Mouse (Mus musculus) left cerebral cortex, postnatal 25 days (tissue): ENCODE results near the gene Gm5617. TPM values are rescaled to one million over a fixed set of nuclear protein-coding genes. Genes with fewer than 3 reads are reported as not detected.
"Not testable (repeated sequence)": the region's sequence is repeated elsewhere in the genome, so short reads cannot be mapped to it uniquely, and the experiment has no call there.

Experiments used
- DNase-seq, 2 experiments: peaks; one replicate each; pipeline ENCODE4 v3.0.0; 2022; ENCODE audit warnings: low spot score in 2 of 2, mixed read lengths in 1 of 2
- intact Hi-C: fragments of 180-260 bp; cut with DNase I; formaldehyde crosslinking; loops from one replicate; pipeline ENCODE4 v1.15.1; 2025
- total RNA-seq, 2 experiments: library from RNA; stranded (reverse); gene quantifications; 2 replicates each; pipeline ENCODE4 v1.2.3; 2021

Gene Gm5617
- total RNA-seq, 2 experiments from 2014 or later: 11.2 to 12.0 TPM

GRCm38 (mm10) chr9:48481214-48482134 lies 13.8 kb upstream of the Gm5617 start:
- intact Hi-C loops: no loop called here
- DNase-seq: peak in 1 of 2 experiments; percentile 11

- intact Hi-C loops: loop anchor here (1.0 to 2.0 kb wide), 2 partner anchors 15 to 63 kb away; partner anchors contain the start of gene Rexo2
- no peak for DNase-seq
These were observed 298 bp downstream of the Gm5617 start for GRCm38 (mm10) chr9:48495548-48495932.

- no peak for DNase-seq
- intact Hi-C loops: no loop called here
These were observed 6.0 kb downstream of the Gm5617 start for GRCm38 (mm10) chr9:48501192-48501591.

- no peak for DNase-seq
- intact Hi-C loops: no loop called here
These were observed 7.8 kb downstream of the Gm5617 start for GRCm38 (mm10) chr9:48503001-48503400.

- peak; percentile 23 to 45 for DNase-seq
- intact Hi-C loops: no loop called here
These were observed 9.6 kb downstream of the Gm5617 start for GRCm38 (mm10) chr9:48504741-48505365.

GRCm38 (mm10) chr9:48510134-48510533 lies 14.9 kb downstream of the Gm5617 start:
- no peak for DNase-seq
- intact Hi-C loops: no loop called here

- no peak for DNase-seq
These were observed 20.1 kb downstream of the Gm5617 start for GRCm38 (mm10) chr9:48515332-48515731.

GRCm38 (mm10) chr9:48516615-48517371 lies 21.6 kb downstream of the Gm5617 start:
- intact Hi-C loops: no loop called here
- no peak for DNase-seq

More at GRCm38 (mm10) chr9:48515332-48515731, 20.1 kb downstream of the Gm5617 start:
- intact Hi-C loops: no loop called here

- DNase-seq: no peak
- intact Hi-C loops: no loop called here
These were observed 22.3 kb downstream of the Gm5617 start for GRCm38 (mm10) chr9:48517372-48518130.

GRCm38 (mm10) chr9:48520405-48520804 lies 25.2 kb downstream of the Gm5617 start:
- DNase-seq, intact Hi-C loops: not testable (repeated sequence)

GRCm38 (mm10) chr9:48525566-48525965 lies 30.3 kb downstream of the Gm5617 start:
- intact Hi-C loops: no loop called here

GRCm38 (mm10) chr9:48526520-48526919 lies 31.3 kb downstream of the Gm5617 start:
- no peak for DNase-seq
- intact Hi-C loops: no loop called here

More at GRCm38 (mm10) chr9:48525566-48525965, 30.3 kb downstream of the Gm5617 start:
- DNase-seq: no peak

GRCm38 (mm10) chr9:48531294-48531693 lies 36.1 kb downstream of the Gm5617 start:
- peak in 1 of 2 experiments; percentile 71 for DNase-seq
- intact Hi-C loops: no loop called here

- no peak for DNase-seq
- intact Hi-C loops: no loop called here
These were observed 37.0 kb downstream of the Gm5617 start for GRCm38 (mm10) chr9:48532203-48532602.

GRCm38 (mm10) chr9:48532730-48533129 lies 37.5 kb downstream of the Gm5617 start:
- intact Hi-C loops: no loop called here
- no peak for DNase-seq

- intact Hi-C loops: no loop called here
- DNase-seq: no peak
These were observed 41.2 kb downstream of the Gm5617 start for GRCm38 (mm10) chr9:48536414-48536813.

GRCm38 (mm10) chr9:48537616-48538015 lies 42.4 kb downstream of the Gm5617 start:
- not testable (repeated sequence) for DNase-seq

GRCm38 (mm10) chr9:48538044-48538645 lies 42.9 kb downstream of the Gm5617 start:
- intact Hi-C loops: no loop called here

More at GRCm38 (mm10) chr9:48537616-48538015, 42.4 kb downstream of the Gm5617 start:
- intact Hi-C loops: not testable (repeated sequence)

GRCm38 (mm10) chr9:48538688-48539087 lies 43.4 kb downstream of the Gm5617 start:
- intact Hi-C loops: no loop called here
- DNase-seq: peak; percentile 3 to 10

More at GRCm38 (mm10) chr9:48538044-48538645, 42.9 kb downstream of the Gm5617 start:
- peak in 1 of 2 experiments; percentile 2 for DNase-seq
